Mouse (Mus musculus) ES-Bruce4 (cell line): ENCODE data around the gene Pitpnb. TPM values are rescaled to one million over a fixed set of nuclear protein-coding genes. Genes with fewer than 3 reads are reported as not detected.

ENCODE experiments used
- H3K27ac ChIP-seq: 2 replicates; pipeline ENCODE4 v1.5.1; 2012; ENCODE audit warnings: low read length, inconsistent platforms; ENCODE audit not compliant: insufficient read depth
- H3K27me3 ChIP-seq: 2 replicates; pipeline ENCODE4 v1.6.1; 2012; ENCODE audit warnings: mild to moderate bottlenecking, low read length, inconsistent platforms; ENCODE audit not compliant: control insufficient read depth, poor library complexity, insufficient read depth, severe bottlenecking
- H3K36me3 ChIP-seq: 2 replicates; pipeline ENCODE4 v1.6.1; 2012; ENCODE audit warnings: inconsistent platforms, mild to moderate bottlenecking, low read length, moderate library complexity; ENCODE audit not compliant: control insufficient read depth, poor library complexity, insufficient read depth, severe bottlenecking
- H3K4me1 ChIP-seq: one replicate; pipeline ENCODE4 v1.8.1; 2011; ENCODE audit warnings: low read length; ENCODE audit not compliant: control insufficient read depth, insufficient read depth
- H3K4me3 ChIP-seq: 2 replicates; pipeline ENCODE4 v1.5.1; 2011; ENCODE audit warnings: low read depth, mild to moderate bottlenecking, low read length
- H3K9ac ChIP-seq: 2 replicates; pipeline ENCODE4 v1.6.1; 2012; ENCODE audit warnings: low read depth, mild to moderate bottlenecking, inconsistent platforms; ENCODE audit not compliant: poor library complexity, severe bottlenecking
- H3K9me3 ChIP-seq: replicated peaks from 2 replicates; pipeline ENCODE4 v1.6.1; 2012; ENCODE audit warnings: mild to moderate bottlenecking, low read length, inconsistent platforms; ENCODE audit not compliant: control insufficient read depth, poor library complexity, insufficient read depth, severe bottlenecking
- CTCF ChIP-seq: IDR thresholded peaks from one replicate; pipeline ENCODE4 v1.8.1; 2011; ENCODE audit warnings: low read depth, low read length
- EP300 ChIP-seq: IDR thresholded peaks from 2 replicates; pipeline ENCODE4 v1.6.1; 2011; ENCODE audit warnings: low read depth, low read length; ENCODE audit not compliant: insufficient read depth
- POLR2A ChIP-seq: IDR thresholded peaks from one replicate; pipeline ENCODE4 v1.8.1; 2011; ENCODE audit warnings: low read length; ENCODE audit not compliant: insufficient read depth
- polyA plus RNA-seq: library from polyadenylated mRNA; stranded (reverse); fragments of >200 nt; gene quantifications from 2 replicates; pipeline ENCODE4 v1.2.4, GENCODE M21; 2011; ENCODE audit warnings: low read depth; ENCODE audit not compliant: missing spikeins, insufficient read depth, insufficient read length

Pitpnb gene
- polyA plus RNA-seq, 1 experiment: 98.3 TPM

DNA sequence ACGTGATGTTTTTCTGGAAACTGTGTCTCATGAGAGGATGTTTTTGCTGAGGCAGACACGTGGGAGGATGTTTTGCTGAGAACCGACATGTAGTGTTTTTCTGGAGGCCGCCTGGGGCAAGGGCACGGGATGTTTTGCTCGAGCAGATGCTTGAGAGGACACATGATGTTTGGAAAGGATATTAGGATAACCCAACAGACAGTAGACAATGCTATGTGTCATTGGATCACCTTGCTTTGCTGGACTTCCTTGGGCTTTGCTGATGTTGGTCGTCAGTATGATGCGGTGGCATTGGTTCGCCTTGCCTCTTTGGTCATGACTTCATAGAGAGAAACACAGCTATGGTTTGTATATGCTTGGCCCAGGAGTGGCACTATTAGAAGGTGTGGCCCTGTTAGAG, 16.7 kb upstream of the Pitpnb start:
- no peaks in the 10 kb centered on the region for H3K4me1 ChIP-seq
- H3K4me3 ChIP-seq: no peak overlapping the region
- no peaks in the 10 kb centered on the region for H3K27me3 ChIP-seq
- no peak overlapping the region for H3K9ac ChIP-seq
- TF ChIP-seq POLR2A (no peak), CTCF (no peak), EP300 (no peak)
- H3K27ac ChIP-seq: no peak overlapping the region
- H3K36me3 ChIP-seq: no peaks in the 10 kb centered on the region
- H3K9me3 ChIP-seq: no peaks in the 10 kb centered on the region; the same call in 1 of the 2 replicates

DNA sequence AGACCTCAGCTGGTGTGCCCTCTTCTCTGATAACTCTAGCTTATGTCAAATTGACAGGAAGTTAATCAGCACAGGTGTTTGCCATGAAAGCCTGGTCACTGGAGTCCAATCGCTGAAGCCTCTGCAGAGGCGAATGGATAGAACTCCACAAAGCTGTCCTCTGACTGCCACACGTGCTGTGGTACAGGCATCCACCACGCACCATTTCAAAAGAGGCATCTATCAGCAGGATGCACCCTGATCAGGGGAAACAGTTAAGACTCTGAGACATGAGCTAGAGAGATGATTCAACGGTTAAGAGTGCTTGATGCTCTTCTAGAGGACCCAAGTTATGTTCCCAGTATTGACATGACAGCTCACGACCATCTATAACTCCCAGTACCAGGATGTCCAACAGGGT, 15.5 kb upstream of the Pitpnb start:
- no peak for TF ChIP-seq CTCF
- no peak for TF ChIP-seq POLR2A
- no peak for TF ChIP-seq EP300
- Histone ChIP-seq H3K36me3 (no peaks in the 10 kb centered on the region), H3K9ac (no peak overlapping the region), H3K9me3 (no peaks in the 10 kb centered on the region; the same call in 1 of the 2 replicates), H3K4me3 (no peak overlapping the region), H3K27me3 (no peaks in the 10 kb centered on the region), H3K27ac (no peak overlapping the region), H3K4me1 (no peaks in the 10 kb centered on the region)

DNA sequence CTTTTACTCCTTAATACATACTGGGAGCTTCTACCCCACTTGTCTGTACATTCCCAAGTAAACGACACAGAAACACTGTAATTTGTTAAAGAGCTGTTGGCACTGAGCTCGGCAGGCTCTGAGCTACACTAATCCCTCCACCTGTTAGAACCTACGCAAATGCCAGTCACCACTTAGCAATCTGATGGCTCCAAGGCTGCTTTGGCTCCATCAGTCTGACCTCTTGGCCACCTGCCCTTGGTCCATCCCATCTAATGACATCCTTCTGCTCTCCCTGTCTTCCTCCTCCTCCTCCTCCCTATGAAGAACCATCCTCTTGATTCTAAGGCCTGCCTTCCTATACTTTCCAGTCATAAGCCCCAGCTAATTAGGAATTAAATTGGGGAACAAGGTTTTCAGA, 13.0 kb upstream of the Pitpnb start:
- Histone ChIP-seq H3K4me3 (no peak overlapping the region), H3K9me3 (no peaks in the 10 kb centered on the region; the same call in 1 of the 2 replicates), H3K27ac (no peak overlapping the region), H3K4me1 (no peaks in the 10 kb centered on the region), H3K9ac (no peak overlapping the region), H3K27me3 (no peaks in the 10 kb centered on the region), H3K36me3 (no peaks in the 10 kb centered on the region)
- TF ChIP-seq EP300 (no peak), POLR2A (no peak), CTCF (no peak)

DNA sequence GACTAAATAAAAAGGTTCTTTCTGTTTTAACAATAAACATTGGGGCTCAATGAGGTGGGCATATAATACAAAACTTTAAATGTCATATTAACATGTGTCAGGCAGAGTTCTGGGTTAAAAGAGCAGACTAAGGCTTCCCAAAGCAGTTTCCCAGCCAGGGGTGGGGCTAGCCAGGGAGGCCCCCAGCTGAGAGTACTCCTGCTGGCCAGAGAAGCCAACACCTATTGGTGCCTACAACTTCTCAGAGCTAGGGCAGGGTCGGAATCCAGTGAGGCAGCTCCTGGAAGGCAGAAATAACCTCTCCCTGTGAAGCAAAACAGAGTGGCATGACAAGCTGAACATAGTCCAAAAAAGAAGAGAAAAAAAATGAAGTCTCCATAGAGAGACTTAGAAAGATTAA, 11.6 kb upstream of the Pitpnb start:
- Histone ChIP-seq H3K9me3 (no peaks in the 10 kb centered on the region; the same call in 1 of the 2 replicates), H3K4me1 (no peaks in the 10 kb centered on the region), H3K36me3 (no peaks in the 10 kb centered on the region), H3K4me3 (no peak overlapping the region), H3K27me3 (no peaks in the 10 kb centered on the region), H3K9ac (no peak overlapping the region), H3K27ac (no peak overlapping the region)
- TF ChIP-seq EP300 (no peak), CTCF (no peak), POLR2A (no peak)

DNA sequence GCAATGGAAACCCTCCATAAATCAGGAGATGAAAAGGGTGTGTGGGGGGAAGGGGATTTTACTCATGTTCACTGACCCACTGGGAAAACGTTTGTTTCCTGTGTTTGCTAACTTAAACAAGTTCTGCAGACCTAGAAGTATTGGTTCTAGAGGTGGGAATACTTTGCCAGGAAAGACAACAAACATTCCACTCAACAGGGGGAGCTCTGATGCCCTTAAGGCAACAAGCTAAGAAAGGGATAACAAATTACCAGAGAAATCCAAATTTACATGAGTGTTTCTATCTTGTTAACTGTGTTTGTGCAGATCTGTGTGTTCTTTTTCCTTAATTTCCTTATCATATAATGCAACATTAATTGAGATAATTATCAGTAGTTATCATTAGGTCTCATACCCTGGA, 4.8 kb upstream of the Pitpnb start:
- Histone ChIP-seq H3K36me3 (no peaks in the 10 kb centered on the region), H3K27ac (no peak overlapping the region), H3K9ac (no peak overlapping the region), H3K4me1 (no peaks in the 10 kb centered on the region), H3K27me3 (no peaks in the 10 kb centered on the region), H3K9me3 (no peaks in the 10 kb centered on the region; the same call in 1 of the 2 replicates), H3K4me3 (no peak overlapping the region)
- TF ChIP-seq CTCF: no peak
- no peak for TF ChIP-seq POLR2A
- TF ChIP-seq EP300: no peak

DNA sequence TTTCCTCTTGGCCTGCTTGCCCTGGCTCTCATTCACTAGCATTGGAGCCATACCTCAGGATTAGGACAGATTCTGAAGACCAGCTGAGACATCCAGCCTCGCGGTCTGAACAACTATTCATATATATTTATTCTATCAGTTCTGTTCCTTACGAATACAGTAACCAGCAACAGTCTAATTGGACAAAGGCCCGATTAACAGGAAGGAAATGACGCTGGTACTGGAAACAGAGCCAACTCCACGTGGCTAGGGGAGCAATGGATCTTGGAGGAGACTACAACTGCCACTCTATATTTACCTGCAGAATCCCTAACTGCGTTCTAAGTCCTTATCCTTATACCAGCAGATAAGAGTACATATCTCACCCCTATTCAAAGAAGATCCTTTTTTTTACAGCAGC, 3.1 kb upstream of the Pitpnb start:
- Histone ChIP-seq H3K9ac (no peak overlapping the region), H3K9me3 (no peaks in the 10 kb centered on the region; the same call in 1 of the 2 replicates), H3K36me3 (no peaks in the 10 kb centered on the region), H3K27ac (no peak overlapping the region), H3K4me3 (no peak overlapping the region), H3K27me3 (no peaks in the 10 kb centered on the region), H3K4me1 (no peaks in the 10 kb centered on the region)
- TF ChIP-seq CTCF (no peak), POLR2A (no peak), EP300 (no peak)
